Mouse (Mus musculus) megakaryocyte, adult 5-6 weeks (primary cell): ENCODE measurements around the gene Aspg. TPM values are rescaled to one million over a fixed set of nuclear protein-coding genes. Genes with fewer than 3 reads are reported as not detected.

Source experiments
- ATAC-seq: 2 replicates; pipeline ENCODE4 v1.8.0; 2016; ENCODE audit warnings: mild to moderate bottlenecking, inconsistent platforms; ENCODE audit not compliant: poor library complexity, severe bottlenecking
- total RNA-seq, 2 experiments: library from RNA; stranded (forward) in 1 of 2; stranded (reverse) in 1 of 2; fragments of 153-499, 151-499 nt in 1 of 2; fragments of 221-1000, 200-1000 nt in 1 of 2; gene quantifications; 2 replicates each; pipeline versions ENCODE4 v1.2.3 to v1.2.4; 2015 to 2017

Aspg gene
- total RNA-seq, 2 experiments from 2014 or later, result not detected

GRCm38 (mm10) chr12:112147365-112147764 is 40.9 kb downstream of the Aspg start:
- no peak for ATAC-seq

- no peak for ATAC-seq
Measured at GRCm38 (mm10) chr12:112150011-112150410, 43.5 kb downstream of the Aspg start.

- no peak for ATAC-seq
Measured at GRCm38 (mm10) chr12:112151244-112151979, 44.9 kb downstream of the Aspg start.

GRCm38 (mm10) chr12:112151980-112152362 is 45.5 kb downstream of the Aspg start:
- ATAC-seq, result no peak

GRCm38 (mm10) chr12:112153597-112153996 is 47.1 kb downstream of the Aspg start:
- ATAC-seq, result no peak

- ATAC-seq, result no peak
Measured at GRCm38 (mm10) chr12:112154476-112154875, 48.0 kb downstream of the Aspg start.

GRCm38 (mm10) chr12:112155218-112156051 is 49.0 kb downstream of the Aspg start:
- ATAC-seq, result no peak

- ATAC-seq, result no peak
Measured at GRCm38 (mm10) chr12:112156804-112157203, 50.3 kb downstream of the Aspg start.

- no peak for ATAC-seq
Measured at GRCm38 (mm10) chr12:112158246-112158645, 51.8 kb downstream of the Aspg start.

GRCm38 (mm10) chr12:112158784-112159183 is 52.3 kb downstream of the Aspg start:
- ATAC-seq, result no peak

- no peak for ATAC-seq
Measured at GRCm38 (mm10) chr12:112163981-112164839, 57.7 kb downstream of the Aspg start.

GRCm38 (mm10) chr12:112164840-112165219 is 58.4 kb downstream of the Aspg start:
- no peak for ATAC-seq

- ATAC-seq, result no peak
Measured at GRCm38 (mm10) chr12:112169240-112169639, 62.8 kb downstream of the Aspg start.

- ATAC-seq, result no peak
Measured at GRCm38 (mm10) chr12:112170671-112171574, 64.4 kb downstream of the Aspg start.

- ATAC-seq, result no peak
Measured at GRCm38 (mm10) chr12:112171657-112172056, 65.2 kb downstream of the Aspg start.

GRCm38 (mm10) chr12:112172214-112172613 is 65.7 kb downstream of the Aspg start:
- no peak for ATAC-seq
